Mouse (Mus musculus): ENCODE results near the gene Sgcd.

DNA sequence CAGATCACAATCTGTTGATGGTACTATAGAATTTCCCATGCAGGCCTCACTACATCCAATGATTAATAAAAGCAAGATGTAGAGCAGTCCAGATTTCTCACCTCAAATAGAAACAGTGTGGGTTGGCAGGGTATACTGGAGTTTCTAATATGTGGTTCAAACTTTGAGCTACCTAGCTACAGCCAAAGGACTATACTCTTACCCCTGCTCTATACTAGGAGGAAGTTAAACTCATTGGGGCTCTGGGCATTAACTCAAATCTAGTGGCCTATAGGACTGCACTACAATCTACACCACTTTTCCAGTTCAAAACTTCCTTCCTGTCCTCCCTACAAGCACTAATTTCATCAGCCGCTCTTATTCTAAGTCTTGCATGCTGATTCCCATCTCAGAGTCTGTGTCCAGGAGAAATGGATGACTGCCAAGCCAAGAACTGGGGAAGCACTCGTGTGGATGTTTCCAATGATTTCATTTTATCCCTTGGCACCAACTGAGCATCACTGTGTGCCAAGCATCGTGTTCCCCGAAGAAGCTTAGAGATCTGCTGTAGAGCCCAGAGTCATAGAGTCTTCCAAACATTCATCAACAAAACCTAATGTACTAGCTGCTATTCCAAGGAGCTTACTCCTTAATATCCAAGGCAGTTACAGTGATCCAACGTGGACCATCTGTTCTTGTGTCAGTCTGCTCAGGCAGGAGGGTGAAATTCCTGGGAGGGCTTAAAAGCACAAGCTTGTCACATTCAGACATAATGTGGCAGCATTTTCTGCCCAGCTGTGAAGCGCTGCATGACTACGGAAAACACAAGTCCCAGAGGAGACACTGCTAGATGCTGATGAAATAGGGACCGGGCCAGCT lies 283.6 kb downstream of the Sgcd start:
- TF ChIP-seq CTCF (IDR thresholded peaks at IDR 0.05; ENCODE audit: control insufficient read depth, insufficient read depth, low read length) (no peak), POLR2A (IDR thresholded peaks at IDR 0.05; ENCODE audit: borderline replicate concordance, control insufficient read depth, low read depth, low read length) (no peak)
